Mouse (Mus musculus) right cerebral cortex, adult 2 months (tissue): ENCODE data around the gene Gpr88.
"Not testable (repeated sequence)": the region's sequence is repeated elsewhere in the genome, so short reads cannot be mapped to it uniquely, and the experiment has no call there.

Source experiments
- DNase-seq, 2 experiments: peaks; one replicate each; pipeline ENCODE4 v3.0.0; 2021 to 2022; ENCODE audit warnings: low spot score in 2 of 2

The Gpr88 gene

DNA sequence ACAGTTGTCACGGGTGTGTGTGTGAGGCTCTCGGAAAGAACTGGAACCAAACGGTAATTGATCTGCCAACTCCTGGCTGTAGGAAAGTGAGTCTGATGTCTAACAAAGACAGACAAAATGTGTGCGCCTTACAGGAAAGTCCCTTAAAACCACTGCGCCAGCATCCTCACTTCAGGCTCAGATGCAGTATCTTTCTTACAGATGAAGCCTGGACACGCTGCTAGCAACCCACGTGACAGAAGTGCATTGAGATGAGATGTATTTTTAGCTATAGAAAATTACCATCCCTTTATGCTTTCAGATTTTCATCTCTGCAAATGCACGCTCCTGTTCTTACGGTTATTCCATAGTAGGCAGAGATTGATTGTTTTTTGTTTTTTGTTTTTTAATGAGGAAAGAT is 10.6 kb downstream of the Gpr88 start:
- DNase-seq, result no peak

DNA sequence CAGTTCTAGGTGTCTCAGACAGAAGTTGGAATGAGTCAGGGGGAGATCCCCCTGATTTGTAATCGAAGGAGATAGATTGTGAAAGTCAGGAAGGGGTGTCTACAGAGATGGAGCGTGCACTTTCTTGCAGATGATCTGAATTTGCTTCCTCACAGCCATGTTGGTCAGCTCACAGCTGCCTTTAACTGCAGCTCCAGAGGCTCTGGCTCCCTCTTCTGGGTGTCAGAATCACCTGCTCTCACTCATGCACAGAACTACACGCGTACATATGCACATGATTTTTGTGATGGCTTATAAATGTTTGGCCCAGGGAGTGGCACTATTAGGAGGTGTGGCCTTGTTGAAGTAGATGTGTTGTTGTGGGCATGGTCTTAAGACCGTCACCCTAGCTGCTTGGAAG is 15.8 kb downstream of the Gpr88 start:
- DNase-seq, result no peak

DNA sequence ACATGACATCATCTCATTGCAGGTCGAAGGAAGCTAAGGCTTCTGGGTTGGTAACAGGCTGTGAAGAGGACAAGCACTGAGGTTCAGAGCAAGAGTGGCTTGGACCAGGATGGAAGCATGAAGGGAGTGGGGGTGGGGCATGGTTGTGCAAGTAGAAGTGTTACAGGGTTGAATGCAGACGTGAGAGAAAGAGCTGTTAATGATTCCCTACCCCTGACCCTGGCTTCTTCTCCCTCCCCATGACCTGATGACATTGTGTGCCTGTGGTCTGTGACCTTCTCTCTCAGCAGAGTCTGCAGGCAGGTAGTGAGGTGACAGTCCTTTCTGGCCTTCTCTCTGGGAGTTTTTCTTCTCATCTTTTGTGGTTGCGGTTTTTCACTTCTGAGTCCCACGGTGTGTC is 16.4 kb downstream of the Gpr88 start:
- DNase-seq, result no peak

DNA sequence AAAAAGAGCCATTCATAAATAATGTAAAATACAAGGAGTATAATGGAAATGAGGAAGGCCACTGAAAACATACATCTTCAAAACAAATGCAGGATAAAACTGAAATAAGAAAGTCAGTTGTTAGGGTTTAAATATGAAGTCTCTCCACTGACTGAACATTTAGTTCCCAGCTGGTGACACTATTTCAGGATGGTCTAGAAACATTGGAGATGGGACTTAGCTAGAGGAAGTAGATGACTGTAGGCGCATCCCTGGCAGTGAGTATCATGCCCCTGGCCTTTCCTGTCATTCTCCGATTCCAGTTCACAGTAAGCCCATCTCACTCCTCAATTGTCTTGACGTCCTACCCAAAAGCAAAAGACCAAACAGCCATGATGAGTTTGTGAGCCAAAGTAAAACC is 19.8 kb downstream of the Gpr88 start:
- DNase-seq, result no peak

DNA sequence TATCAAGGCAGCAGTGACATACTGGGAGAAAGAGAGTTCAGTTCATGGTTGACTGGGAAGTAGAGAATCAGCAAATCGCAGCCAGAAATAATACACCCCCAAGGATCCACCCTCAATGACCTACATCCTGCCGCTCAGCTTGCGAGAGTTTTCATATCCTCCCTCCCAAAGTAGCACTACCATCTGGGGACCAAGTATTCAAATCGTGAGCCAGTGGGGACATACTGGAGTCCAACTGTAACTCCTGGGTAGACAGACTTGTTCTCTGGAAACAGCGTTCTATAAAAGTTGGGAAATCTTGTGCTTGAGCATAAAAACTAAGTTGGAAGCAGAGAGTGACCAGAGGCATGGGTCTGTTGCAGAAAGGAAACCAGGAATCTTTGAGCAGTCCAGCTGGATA is 20.5 kb downstream of the Gpr88 start:
- no peak for DNase-seq

DNA sequence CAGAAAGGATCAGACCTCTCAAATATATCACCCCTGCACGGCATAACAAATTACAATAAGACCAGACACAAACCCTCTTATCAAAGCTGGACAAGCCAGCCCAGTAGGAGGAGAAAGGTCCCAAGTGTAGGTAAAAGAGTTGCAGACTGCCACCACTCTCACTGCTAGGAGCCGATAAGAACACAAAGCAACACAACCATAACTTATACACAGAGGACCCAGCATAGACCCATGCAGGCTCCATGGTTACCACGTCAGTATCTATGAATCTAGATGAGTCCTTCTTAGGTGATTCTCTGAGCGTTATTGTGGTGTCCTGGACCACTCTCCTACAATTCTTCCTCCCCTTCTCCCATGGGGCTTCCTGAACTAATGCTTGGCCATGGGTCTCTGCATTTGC is 24.0 kb downstream of the Gpr88 start:
- DNase-seq, result no peak

DNA sequence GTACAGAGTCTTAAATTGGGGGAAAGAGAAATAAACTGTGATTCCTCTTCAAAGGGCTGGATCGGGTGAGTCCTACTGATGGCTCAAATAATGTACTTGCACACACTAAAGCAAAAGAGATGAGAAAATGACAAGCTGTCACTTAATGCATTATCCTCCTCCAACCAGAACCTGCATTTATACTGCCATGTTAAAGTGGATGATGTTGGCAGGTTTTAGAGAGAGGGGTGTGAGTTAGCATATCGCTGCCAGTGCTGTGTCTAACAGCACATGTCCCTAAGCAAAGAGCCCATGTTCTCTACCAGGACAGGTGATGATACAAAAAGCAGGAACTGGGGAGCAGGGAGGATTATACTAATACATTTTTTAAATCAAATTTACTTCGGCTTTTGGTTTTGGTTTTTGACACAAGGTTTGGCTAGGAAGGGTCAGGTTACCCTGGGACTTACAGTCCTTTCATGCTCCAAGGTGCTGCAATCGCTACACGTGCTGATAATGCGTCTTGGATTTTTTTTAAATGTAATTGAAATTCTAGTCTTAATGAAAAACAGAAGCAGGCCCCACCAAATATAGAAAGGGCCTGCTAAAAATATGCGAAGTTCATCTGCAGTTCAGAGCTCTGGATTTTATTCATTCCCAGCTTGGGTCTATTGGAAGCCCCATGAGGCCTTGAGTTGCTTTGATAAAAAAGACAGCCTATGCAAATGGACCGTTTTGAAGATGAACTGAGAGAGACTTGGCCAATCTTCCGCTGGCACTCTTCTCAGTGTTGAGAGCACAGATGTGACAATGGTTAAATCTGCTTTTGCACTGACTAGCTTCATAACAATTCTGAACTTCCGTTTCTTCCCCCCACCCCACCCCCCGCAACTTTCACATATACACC is 24.7 kb downstream of the Gpr88 start:
- DNase-seq, result no peak

DNA sequence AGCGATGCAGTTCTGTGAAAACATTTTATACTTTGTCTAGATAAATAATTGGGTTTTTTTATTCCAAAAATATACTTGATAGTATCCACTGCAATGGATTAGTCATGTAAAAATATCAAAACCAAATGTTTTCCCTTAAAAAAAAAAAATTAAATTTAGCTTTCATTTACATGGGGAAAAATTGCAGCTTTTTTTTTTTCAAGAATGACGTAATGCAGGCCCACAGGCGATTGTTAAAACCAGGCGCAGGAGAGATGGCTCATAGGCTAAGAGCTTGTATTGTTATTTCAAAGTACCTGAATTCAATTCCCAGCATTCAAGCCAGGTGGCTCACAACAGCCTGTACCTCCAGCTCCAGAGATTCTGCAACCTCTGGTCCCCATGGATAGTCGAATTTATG is 25.9 kb downstream of the Gpr88 start:
- no peak for DNase-seq

DNA sequence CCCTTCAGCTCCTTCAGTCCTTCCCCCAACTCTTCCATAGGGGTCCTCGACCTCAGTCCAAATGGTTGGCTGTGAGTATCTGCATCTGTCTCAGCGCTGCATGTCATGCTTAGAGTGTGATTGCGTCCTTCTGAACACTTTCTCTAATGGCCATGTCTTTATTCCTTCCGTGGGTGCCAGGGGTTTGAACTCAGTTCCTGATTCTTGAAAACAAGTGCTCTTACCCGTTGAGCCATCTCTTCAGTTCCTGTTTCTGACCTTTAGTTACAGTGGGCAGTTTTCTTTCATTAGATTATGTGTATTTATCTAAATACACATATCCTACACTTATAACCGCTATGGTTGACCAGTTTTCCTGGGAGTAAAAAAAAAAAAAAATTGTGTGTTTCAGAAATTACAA is 26.4 kb downstream of the Gpr88 start:
- DNase-seq, result no peak

DNA sequence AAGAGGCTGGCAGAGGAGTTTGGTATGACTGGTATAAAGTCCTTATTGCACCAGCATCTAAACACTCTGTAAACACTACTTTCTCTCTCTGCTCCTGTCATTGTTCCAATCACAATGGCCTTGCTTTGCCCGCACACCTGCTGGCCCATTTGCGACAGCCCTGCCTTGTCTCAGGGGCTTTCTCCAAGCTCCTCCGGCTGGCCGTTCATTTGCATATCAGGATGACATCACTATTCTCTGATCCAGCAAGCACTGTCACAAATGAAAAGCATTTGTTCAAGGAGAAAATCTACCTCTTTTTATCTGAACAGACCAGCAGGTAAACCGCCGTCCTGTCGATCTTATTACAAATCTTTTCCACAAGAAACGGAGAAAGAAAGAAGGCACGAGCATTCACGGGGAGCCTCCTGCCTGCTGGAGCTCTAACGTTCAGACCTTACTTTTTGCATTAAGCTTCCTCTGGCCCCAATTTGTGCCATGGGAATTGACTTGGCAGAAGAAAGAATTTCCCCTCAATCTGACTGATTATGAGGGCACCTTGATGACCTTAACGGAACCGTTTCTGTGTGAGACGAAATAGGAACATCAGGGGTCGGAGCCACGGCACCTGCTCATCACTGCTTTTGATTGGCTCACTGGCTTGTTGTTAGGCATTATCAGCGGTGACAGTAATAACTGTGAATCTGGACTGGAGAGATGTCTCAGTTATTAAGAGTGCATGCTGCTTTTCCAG is 30.6 kb downstream of the Gpr88 start:
- DNase-seq, result no peak

DNA sequence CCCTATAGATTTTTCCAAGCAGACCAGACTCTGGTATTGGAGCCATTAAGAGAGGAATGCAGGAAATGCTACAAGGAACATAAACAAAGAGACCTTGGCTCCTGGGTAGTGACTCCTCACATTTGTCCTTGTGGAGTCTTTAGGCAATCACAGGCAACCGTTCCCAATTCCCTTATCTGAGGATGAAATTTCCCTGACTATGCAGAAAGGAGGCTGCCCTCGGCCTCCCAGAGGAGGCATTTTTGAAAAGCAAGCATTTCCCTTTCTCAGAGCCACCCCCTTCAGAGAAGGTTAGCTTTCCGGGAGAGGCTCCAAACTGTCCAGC is 31.7 kb downstream of the Gpr88 start:
- DNase-seq, result no peak

DNA sequence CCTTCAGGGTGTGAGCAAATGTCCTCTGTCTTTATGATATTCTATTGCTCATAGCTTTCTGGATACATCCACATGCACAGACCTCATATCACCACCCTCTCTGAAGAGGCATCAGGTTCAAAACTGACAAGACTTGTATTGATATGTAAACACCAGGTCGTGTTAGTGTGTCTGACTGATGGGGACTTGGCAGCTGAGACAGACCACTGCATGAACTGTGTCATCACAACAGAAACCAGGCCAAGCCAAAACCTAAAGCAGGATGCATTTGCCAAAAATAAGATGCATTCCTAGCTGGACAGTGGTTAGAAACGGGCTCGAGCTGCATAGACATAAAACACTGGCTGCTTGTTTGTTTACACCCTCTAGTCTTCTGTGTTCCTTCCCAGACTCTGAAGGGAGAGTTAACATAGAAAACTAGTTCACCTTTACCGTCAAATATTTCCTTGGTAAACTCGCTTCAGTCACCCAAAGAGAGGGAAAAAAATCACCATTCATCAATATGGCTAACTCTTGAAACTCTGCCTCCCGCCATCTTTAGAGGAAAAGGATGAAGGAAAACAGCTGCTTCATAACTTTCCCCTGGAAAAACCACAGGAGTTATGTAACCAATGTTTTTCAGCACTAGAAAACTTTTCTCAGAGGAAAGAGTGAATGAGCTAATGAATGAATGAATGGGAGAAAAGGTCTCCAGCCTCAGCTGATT is 32.2 kb downstream of the Gpr88 start:
- no peak for DNase-seq

DNA sequence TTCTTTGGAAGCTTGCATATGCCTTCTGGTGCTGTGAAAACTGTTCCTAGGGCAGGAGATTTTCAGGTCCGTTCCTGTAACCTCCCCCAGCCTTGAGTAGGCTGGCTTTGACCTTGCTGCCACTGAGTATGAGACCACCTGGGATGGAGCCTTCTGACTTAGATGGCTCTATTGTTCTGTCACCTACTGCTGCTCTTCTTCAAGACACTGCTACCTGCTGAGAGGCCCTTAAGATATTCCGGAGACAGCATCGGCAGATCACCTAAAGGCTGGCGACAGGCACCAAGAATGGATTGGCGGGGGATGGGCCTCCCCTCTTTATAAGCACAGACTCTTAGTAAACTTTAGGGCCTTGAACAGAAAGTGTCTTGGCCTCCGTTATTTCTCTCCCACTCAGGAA is 35.9 kb downstream of the Gpr88 start:
- DNase-seq, result not testable (repeated sequence)

DNA sequence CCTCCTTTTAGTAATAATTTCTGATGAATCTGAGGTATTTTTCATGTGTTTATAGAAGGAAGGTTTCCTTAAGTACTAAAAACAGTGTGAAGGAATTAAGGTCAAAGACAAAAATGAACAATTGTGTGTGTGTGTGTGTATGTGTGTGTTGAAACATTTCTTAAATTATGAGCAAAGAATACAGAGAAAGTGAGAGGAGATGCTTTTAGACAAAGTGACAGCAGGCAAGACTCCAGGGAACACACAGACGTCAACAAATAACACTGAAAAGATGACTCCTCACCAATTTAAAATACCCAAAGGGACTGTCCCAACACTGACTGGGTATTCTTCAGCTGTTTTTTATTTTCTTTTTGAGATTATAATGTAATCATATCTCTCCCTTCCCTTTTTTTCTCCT is 37.0 kb downstream of the Gpr88 start:
- DNase-seq, result no peak

DNA sequence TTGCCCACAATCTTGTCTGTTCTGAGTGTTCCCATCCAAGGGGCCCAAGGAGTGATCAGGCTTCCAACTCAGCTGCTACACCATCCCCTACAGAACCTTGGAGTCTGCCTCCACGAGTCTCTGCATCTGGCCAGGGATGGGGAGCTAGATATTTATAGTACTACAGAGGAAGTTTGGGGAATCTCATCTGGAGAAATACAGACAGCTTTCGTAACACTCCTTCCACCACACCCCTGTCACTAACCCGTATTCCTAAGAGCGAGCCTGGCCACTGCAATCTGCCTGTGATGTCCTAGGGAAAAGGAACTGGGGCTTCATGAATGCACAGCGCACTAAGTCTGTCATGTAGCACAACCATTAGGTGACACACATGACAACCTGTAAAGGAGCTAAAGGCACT is 41.7 kb downstream of the Gpr88 start:
- no peak for DNase-seq

DNA sequence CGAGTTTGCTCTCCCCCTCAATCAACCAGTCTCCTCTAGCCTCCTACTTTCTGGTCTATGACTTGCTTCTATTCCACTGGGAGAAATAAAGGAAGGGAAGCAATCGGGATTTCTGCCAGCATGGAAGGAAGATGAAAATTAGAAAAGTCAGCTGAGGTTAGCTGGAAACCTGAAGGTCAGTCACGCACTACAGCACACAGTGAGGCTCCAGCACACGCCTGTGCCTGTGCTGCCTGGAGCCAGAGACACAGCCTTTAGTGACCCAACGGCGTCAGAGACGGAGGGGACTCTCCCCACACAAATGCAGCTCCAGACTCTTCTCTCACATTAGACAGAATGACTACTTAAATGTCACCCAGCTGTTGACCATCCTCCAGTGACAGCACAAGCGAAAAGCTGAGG is 42.6 kb downstream of the Gpr88 start:
- DNase-seq, result no peak

DNA sequence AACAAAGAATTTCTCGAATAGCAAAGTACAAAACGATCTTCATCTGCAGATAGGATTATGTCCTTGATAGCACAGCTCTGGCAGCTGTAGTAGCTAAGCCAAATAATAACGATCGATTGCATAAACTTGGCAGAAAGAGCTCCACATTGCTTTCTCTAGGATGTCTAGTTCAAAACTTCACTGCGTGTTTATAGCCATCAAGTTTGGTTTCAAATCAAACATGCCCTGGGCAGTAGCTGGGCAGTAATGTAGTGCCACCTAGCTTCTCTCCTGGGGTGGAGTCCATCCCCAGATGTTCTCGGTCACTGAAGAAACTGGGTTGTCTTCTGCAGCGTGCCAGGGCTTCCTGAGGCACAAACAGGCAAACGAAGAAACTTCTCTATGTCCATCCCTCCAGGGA is 44.1 kb downstream of the Gpr88 start:
- no peak for DNase-seq

DNA sequence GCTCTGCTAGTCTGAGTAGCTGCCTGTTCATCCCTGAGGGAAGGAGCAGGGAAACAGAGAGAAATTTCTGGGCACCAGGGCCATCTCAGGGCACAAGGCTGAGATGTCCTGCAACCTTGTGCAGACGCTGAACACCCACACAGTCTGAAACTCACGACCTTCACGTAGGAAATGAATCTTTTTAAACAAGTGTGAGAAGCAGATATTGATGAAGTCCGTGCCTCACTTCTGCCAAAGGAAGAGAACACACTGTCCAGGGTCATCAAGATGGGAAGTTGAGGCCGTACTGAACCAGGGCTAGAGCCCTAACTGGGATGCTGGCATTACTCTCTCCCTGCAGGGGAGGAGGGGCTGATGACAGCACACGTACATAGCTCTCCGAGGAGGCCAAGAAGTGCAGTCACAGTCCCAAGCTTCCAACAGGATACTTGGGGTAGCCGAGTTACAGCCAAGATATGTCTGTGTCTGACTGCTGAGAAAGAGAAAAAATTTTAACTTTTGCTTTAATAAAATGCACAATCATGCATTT is 46.9 kb downstream of the Gpr88 start:
- DNase-seq, result no peak

DNA sequence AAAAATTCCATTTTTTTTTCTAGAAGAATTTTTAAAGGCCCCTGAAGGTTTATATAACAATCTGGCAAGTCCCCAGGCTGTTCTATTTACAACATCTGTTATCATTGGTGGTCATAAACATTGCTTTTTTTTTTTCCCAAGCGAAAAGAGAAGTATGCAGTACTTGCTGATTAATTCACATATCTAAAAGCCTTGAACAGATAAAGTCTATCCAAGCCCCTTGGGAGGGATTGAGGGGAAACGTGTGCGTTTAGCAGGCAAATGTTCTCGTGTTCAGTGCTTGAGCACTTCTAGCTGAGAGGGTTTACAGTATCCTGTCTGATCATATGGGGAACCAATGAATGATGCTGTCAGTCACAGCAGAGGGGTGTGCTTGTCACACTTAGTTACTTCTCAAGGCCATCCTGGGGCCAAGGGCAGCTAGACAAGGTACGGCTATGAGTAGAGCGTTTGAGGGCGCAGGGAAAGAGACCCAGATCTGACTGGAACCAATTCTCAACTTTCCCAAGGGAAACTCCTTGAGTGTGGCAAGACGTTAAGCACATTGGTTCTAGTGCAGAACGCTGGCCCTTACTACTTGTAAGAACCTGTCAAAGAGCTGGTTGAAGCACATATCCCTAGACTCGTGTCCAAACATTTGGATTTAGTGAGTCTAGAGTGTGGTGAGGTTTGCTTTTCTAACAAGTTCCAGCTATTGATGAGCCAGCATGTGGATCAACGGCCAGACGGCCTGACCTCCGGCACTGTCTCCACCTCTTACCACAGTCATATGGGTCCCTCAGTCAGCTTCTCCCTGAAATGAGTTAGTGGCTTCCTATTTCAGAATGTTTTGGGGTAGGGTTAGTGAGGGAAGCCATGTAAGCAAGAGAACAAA is 47.7 kb downstream of the Gpr88 start:
- no peak for DNase-seq

DNA sequence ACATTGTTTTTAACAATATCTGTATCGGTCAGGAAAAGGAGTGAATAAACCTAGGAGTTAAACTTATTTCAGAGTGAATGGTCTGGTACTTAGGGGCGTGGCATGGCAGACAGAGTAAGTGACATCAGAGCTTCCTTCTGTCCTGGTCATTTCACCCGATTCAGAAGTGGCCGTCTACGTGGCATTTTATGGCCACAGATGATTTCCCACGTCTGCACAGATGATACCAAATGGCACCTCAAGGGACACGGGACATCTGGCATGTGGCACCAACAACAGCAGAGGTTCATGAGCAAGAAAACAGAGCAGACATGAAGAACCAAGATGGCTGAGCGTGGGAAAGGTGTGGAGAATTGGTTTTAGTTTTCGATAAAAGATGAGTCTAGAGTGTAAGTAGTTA is 48.7 kb downstream of the Gpr88 start:
- no peak for DNase-seq

DNA sequence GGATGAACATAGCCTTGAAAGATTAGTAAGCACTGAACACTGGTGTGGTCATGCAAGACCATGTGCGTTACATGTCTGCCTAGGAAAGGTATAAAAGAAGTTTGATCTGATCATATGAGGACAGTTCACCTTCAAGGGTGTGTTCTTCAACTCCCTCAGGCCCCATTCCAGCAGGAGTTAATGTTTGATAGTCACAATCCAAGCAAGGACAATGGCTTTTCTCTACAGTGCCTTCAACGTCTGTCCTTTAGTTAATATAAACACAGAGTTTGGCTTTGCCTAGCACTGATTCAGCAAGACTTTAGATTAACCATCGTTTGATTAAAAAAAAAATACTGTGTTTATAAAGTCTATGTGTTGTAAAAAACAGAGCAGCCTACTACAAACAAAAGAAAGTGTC is 49.4 kb downstream of the Gpr88 start:
- DNase-seq, result no peak

DNA sequence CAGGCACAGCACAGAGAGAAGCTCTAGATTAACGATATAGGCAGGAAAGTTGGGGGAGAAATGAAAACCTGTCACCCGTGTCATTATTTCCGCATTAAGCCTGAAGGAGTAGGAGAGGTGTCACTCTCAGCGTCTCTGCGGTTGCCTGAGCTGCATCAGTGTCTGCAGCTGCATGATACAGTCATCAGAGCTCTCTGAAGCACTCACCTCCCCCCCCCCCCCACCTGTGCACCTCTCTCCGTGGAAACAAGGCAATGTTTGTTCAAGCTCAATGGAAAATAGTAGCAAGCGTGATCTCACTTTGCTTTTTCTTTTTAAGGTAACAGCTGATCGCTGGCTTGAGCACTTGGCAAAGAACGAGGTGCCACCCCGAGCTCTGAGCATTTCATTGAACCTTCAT is 53.2 kb downstream of the Gpr88 start:
- no peak for DNase-seq
